Mouse (Mus musculus): ENCODE measurements at regions not wholly inside any gene's neighbourhood (a gene's known extent, or its start where the extent isn't known, plus 50 kb on each side); places are given as distances from the start of the nearest gene placed in this dataset.

- TF ChIP-seq HCFC1 (IDR thresholded peaks at IDR 0.05; ENCODE audit: borderline replicate concordance, insufficient read depth, low read length) (no peak), ZC3H11A (IDR thresholded peaks at IDR 0.05; ENCODE audit: borderline replicate concordance, low read depth, low read length) (no peak), ZNF384 (IDR thresholded peaks at IDR 0.05; ENCODE audit: low read depth, low read length) (no peak)
Observed at GRCm38 (mm10) chr6:73658988-73659387, 189.5 kb upstream of the 4931417E11Rik start.
